Mouse (Mus musculus) embryonic facial prominence, embryonic 12.5 days (tissue): ENCODE measurements around the gene Acsf2. TPM values are rescaled to one million over a fixed set of nuclear protein-coding genes. Genes with fewer than 3 reads are reported as not detected.

Source experiments
- ATAC-seq: fragments of 200-750 bp; cut with Nextera tagmentation; 2 replicates; pipeline ENCODE4 v1.8.0; 2017; ENCODE audit not compliant: insufficient number of reproducible peaks, insufficient read depth, low FRiP score, low TSS enrichment
- H3K27ac ChIP-seq: fragments of 300-500 bp; sonication (generic); 2 replicates; pipeline ENCODE4 v1.5.1; 2016; ENCODE audit warnings: mild to moderate bottlenecking
- H3K27me3 ChIP-seq: fragments of 300-500 bp; sonication (generic); 2 replicates; pipeline ENCODE4 v1.6.1; 2016; ENCODE audit warnings: mild to moderate bottlenecking, moderate library complexity
- H3K36me3 ChIP-seq: fragments of 300-500 bp; sonication (generic); 2 replicates; pipeline ENCODE4 v1.6.1; 2016; ENCODE audit warnings: mild to moderate bottlenecking
- H3K4me1 ChIP-seq: fragments of 300-500 bp; sonication (generic); 2 replicates; pipeline ENCODE4 v1.6.1; 2016
- H3K4me2 ChIP-seq: fragments of 300-500 bp; sonication (generic); replicated peaks from 2 replicates; pipeline ENCODE4 v1.6.1; 2016; ENCODE audit warnings: mild to moderate bottlenecking, moderate library complexity
- H3K4me3 ChIP-seq: fragments of 300-500 bp; sonication (generic); 2 replicates; pipeline ENCODE4 v1.5.1; 2016; ENCODE audit warnings: mild to moderate bottlenecking
- H3K9ac ChIP-seq: fragments of 300-500 bp; sonication (generic); 2 replicates; pipeline ENCODE4 v1.6.1; 2016; ENCODE audit warnings: mild to moderate bottlenecking, moderate library complexity
- H3K9me3 ChIP-seq: fragments of 300-500 bp; sonication (generic); 2 replicates; pipeline ENCODE4 v1.6.1; 2016; ENCODE audit warnings: mild to moderate bottlenecking, moderate library complexity
- WGBS: fragments of 180-500 bp; shearing (Covaris S2); methylation state at CpG from one replicate; pipeline ENCODE4 v1.1.7; 2016; 5-methylcytosine and 5-hydroxymethylcytosine counted together
- polyA plus RNA-seq: library from polyadenylated mRNA; unstranded; fragments of >200 nt; fragmentation: Nextera tagmentation; extraction: Ambion mirVana; gene quantifications from 2 replicates; pipeline ENCODE4 v1.2.1, GENCODE M21; 2016

The Acsf2 gene
- polyA plus RNA-seq, 1 experiment from 2014 or later = 5.9 TPM

GRCm38 (mm10) chr11:94622162-94622561 lies 20.5 kb upstream of the Acsf2 start:
- Histone ChIP-seq H3K9me3 (no peaks in the 10 kb centered on the region), H3K9ac (no peak overlapping the region), H3K27ac (no peak overlapping the region), H3K4me3 (no peak overlapping the region), H3K36me3 (no peaks in the 10 kb centered on the region), H3K27me3 (no peaks in the 10 kb centered on the region), H3K4me1 (no peaks in the 10 kb centered on the region), H3K4me2 (no peak overlapping the region)
- 71% methylated on average over 2 of the region's 2 CpGs for WGBS
- no peak for ATAC-seq

GRCm38 (mm10) chr11:94621458-94621852 lies 19.8 kb upstream of the Acsf2 start:
- Histone ChIP-seq H3K4me1 (no peaks in the 10 kb centered on the region), H3K4me3 (no peak overlapping the region), H3K27ac (no peak overlapping the region), H3K36me3 (no peaks in the 10 kb centered on the region), H3K4me2 (no peak overlapping the region), H3K9me3 (no peaks in the 10 kb centered on the region), H3K9ac (no peak overlapping the region), H3K27me3 (no peaks in the 10 kb centered on the region)
- ATAC-seq = no peak

DNA sequence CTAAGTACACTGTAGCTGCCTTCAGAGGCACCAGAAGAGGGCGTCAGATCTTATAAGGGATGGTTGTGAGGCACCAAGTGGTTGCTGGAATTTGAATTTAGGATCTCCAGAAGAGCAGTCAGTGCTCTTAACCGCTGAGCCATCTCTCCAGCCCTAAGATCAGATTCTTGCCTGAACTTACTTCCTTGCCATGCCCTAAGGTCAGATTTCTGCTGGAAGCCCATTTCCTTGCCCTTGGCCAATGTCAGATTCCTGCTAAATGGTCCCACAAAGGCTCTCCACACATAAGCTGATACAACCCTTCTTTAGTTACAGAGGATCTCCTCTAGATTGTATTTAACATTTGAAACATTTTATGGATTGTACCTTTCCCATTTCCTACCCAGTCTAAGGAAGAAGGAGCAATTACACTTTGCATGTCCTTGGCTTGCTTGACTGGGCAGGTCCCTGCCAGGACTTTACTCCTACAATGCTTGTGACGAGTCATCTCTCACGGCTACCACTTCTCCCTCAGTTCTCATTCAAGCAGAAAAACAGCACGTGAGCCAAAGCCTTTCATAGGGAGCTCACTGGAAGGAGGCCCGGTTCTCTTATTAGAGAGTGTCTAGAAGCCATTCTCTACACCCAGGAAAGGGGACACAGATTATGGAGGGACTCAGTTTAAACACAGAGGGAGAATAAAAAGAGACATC lies 19.2 kb upstream of the Acsf2 start:
- ATAC-seq = no peak
- no peak overlapping the region for H3K27ac ChIP-seq
- H3K9me3 ChIP-seq = no peaks in the 10 kb centered on the region
- 67% methylated on average over 6 of the region's 6 CpGs for WGBS
- no peaks in the 10 kb centered on the region for H3K36me3 ChIP-seq
- no peak overlapping the region for H3K9ac ChIP-seq
- H3K27me3 ChIP-seq = no peaks in the 10 kb centered on the region
- no peaks in the 10 kb centered on the region for H3K4me1 ChIP-seq
- no peak overlapping the region for H3K4me3 ChIP-seq
- H3K4me2 ChIP-seq = no peak overlapping the region

DNA sequence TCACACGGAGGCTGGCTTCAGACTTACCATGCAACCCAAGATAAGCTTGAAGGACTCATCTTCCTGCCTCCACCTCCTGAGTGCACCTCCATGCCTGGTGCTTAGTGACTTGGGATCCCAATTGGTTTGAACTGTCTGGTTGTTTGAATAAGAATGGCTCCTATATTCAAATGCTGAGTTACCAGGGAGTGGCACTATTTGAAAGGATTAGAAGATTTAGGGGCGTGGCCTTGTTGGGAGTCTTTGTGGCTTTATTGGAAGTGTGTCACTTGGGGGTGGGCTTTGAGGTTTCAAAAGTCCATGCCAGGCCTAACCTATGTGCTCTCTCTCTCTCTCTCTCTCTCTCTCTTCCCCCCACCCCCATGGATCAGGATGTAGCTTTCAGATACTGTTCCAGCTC lies 16.0 kb upstream of the Acsf2 start:
- H3K27ac ChIP-seq = no peak overlapping the region
- no peak for ATAC-seq
- no peak overlapping the region for H3K4me3 ChIP-seq
- H3K36me3 ChIP-seq = no peaks in the 10 kb centered on the region
- 95% methylated on average over 2 of the region's 2 CpGs for WGBS
- H3K9me3 ChIP-seq = no peaks in the 10 kb centered on the region
- no peaks in the 10 kb centered on the region for H3K4me1 ChIP-seq
- no peak overlapping the region for H3K9ac ChIP-seq
- H3K27me3 ChIP-seq = no peaks in the 10 kb centered on the region
- H3K4me2 ChIP-seq = no peak overlapping the region

- no peak overlapping the region for H3K9ac ChIP-seq
- ATAC-seq = no peak
- no peaks in the 10 kb centered on the region for H3K4me1 ChIP-seq
- no peaks in the 10 kb centered on the region for H3K36me3 ChIP-seq
- no peaks in the 10 kb centered on the region for H3K9me3 ChIP-seq
- no peak overlapping the region for H3K4me2 ChIP-seq
- no peak overlapping the region for H3K4me3 ChIP-seq
- WGBS = 24% methylated on average over 4 of the region's 4 CpGs
- H3K27ac ChIP-seq = no peak overlapping the region
- H3K27me3 ChIP-seq = no peaks in the 10 kb centered on the region
These were observed 13.8 kb upstream of the Acsf2 start for GRCm38 (mm10) chr11:94615494-94615893.

GRCm38 (mm10) chr11:94614603-94615002 lies 12.9 kb upstream of the Acsf2 start:
- ATAC-seq = no peak
- H3K4me3 ChIP-seq = no peak overlapping the region
- no peak overlapping the region for H3K4me2 ChIP-seq
- H3K36me3 ChIP-seq = no peaks in the 10 kb centered on the region
- H3K4me1 ChIP-seq = no peaks in the 10 kb centered on the region
- 82% methylated on average over 4 of the region's 4 CpGs for WGBS
- no peaks in the 10 kb centered on the region for H3K27me3 ChIP-seq
- no peak overlapping the region for H3K9ac ChIP-seq
- H3K27ac ChIP-seq = no peak overlapping the region
- H3K9me3 ChIP-seq = no peaks in the 10 kb centered on the region

DNA sequence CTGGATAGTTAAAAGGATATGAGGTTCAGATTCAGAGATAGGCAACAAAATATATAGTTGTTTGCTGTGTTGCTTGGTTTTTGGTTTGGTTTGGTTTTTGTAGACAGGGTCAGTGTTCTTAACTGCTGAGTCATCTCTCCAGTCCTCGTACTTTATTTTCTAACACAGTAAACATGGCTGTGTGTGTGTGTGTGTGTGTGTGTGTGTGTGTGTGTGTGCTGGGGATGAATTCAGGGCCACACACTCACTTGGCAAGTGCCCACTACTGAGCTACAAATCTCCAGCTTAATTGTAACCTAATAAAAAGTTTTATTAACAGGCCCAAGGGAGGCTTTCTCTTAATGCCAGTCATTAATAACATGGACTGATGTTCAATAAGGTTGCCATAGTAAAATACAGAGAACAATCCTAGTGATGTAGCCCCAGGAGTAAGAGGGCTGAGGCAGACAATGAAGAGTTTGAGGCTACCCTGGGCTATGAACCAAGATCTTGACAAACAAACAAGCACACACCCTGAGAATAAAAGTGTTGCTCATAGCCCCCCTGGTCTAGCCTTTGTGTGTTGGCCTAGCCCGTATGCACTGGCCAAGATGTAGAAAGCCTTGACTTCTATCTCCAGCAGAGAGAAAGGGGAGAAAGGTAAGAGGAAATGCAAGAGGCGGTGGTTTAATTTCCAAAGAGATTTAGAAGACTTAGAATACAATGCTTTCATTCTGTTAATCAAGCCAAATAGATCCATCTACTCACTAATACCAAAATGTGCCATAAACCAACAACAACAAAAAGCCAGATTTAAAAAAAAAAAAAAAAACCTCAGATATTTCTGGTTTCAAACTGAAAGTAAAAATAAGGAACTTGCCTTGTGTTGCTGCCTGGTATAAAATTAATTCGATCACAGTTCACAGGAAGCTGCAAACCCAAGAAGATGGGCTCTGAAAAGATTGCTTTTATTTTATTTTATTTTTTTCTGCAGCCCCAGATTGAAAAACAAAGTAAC lies 9.4 kb upstream of the Acsf2 start:
- ATAC-seq = no peak
- no peak overlapping the region for H3K4me3 ChIP-seq
- H3K9me3 ChIP-seq = no peaks in the 10 kb centered on the region
- no peaks in the 10 kb centered on the region for H3K4me1 ChIP-seq
- no peaks in the 10 kb centered on the region for H3K27me3 ChIP-seq
- no peak overlapping the region for H3K27ac ChIP-seq
- no peak overlapping the region for H3K4me2 ChIP-seq
- no peak overlapping the region for H3K9ac ChIP-seq
- WGBS = 73% methylated on average over 4 of the region's 4 CpGs
- H3K36me3 ChIP-seq = no peaks in the 10 kb centered on the region

DNA sequence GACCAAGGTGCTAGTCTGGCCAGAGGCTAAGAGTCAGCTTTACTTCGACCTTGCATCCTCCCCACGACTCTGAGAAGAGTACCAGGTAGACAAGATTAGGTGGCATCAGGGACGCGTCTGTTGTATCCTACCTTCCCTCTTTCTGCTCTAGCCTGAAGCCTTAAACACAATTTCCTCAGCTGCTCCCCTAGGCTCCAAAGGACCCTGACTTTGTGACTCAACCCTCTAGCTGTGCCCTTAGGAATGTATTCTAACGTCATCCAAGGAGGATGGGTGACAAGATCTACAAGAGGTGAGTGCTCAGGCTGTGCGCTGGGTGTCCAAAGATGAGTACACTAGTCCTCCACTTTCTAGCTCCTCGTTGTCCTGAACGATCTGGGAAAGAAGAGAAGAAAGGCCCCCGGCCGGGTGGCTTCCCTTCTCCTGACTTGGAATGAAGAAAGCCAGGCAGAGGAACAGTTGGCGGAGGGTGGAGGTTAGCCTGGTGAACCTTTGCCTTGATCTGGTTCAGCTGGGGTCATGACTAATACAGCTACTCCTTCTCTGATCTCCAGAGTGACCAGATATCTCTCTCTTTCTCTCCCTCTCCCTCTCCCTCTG lies 785 bp upstream of the Acsf2 start:
- WGBS = 68% methylated on average over 11 of the region's 11 CpGs
- peak overlapping the region; percentile 62 for H3K4me2 ChIP-seq
- H3K27me3 ChIP-seq = no peaks in the 10 kb centered on the region
- peaks cover 11% of the 10 kb centered on the region; the same call in 1 of the 2 replicates for H3K4me1 ChIP-seq
- no peaks in the 10 kb centered on the region for H3K36me3 ChIP-seq
- peak overlapping the region; percentile 67; the same call in 1 of the 2 replicates for H3K9ac ChIP-seq
- H3K9me3 ChIP-seq = no peaks in the 10 kb centered on the region
- peak overlapping the region; percentile 59; the same call in 1 of the 2 replicates for H3K4me3 ChIP-seq
- 0 out of 2 replicates have a peak overlapping the region, but pooled peaks have one; percentile 14 for H3K27ac ChIP-seq
- no peak for ATAC-seq

- ATAC-seq = no peak
- Histone ChIP-seq H3K27ac (no peak overlapping the region), H3K4me1 (peaks cover 14% of the 10 kb centered on the region), H3K9ac (no peak overlapping the region), H3K27me3 (no peaks in the 10 kb centered on the region), H3K4me3 (peak overlapping the region; percentile 59; the same call in 1 of the 2 replicates), H3K36me3 (0 out of 2 replicates have a peak, but pooled peaks cover 7% of the 10 kb centered on the region), H3K4me2 (peak overlapping the region; percentile 62; the same call in 1 of the 2 replicates), H3K9me3 (no peaks in the 10 kb centered on the region)
- whole genome bisulfite sequencing = 91% methylated on average over 7 of the region's 7 CpGs
These were observed 1.2 kb downstream of the Acsf2 start for GRCm38 (mm10) chr11:94600447-94600846.

GRCm38 (mm10) chr11:94598437-94599120 lies 3.1 kb downstream of the Acsf2 start:
- WGBS = 53% methylated on average over 6 of the region's 6 CpGs
- Histone ChIP-seq H3K27me3 (no peaks in the 10 kb centered on the region), H3K4me3 (no peak overlapping the region), H3K9ac (0 out of 2 replicates have a peak overlapping the region, but pooled peaks have one; percentile 7), H3K36me3 (0 out of 2 replicates have a peak, but pooled peaks cover 7% of the 10 kb centered on the region), H3K9me3 (no peaks in the 10 kb centered on the region), H3K4me1 (peaks cover 14% of the 10 kb centered on the region), H3K4me2 (no peak overlapping the region), H3K27ac (no peak overlapping the region)
- ATAC-seq = no peak

GRCm38 (mm10) chr11:94597319-94597718 lies 4.4 kb downstream of the Acsf2 start:
- Histone ChIP-seq H3K4me2 (no peak overlapping the region), H3K4me3 (no peak overlapping the region), H3K9ac (no peak overlapping the region), H3K36me3 (0 out of 2 replicates have a peak, but pooled peaks cover 7% of the 10 kb centered on the region), H3K27ac (no peak overlapping the region), H3K27me3 (no peaks in the 10 kb centered on the region), H3K4me1 (peaks cover 15% of the 10 kb centered on the region), H3K9me3 (no peaks in the 10 kb centered on the region)
- no peak for ATAC-seq
- WGBS = 95% methylated on average over 4 of the region's 4 CpGs
